Mouse (Mus musculus) bone marrow, adult 2 months (tissue): ENCODE measurements around the gene B3galt1. TPM values are rescaled to one million over a fixed set of nuclear protein-coding genes. Genes with fewer than 3 reads are reported as not detected.

Experiments used
- H3K27ac ChIP-seq: fragments of 200-500 bp; 2 replicates; pipeline ENCODE4 v1.5.1; 2012; ENCODE audit warnings: low read depth, mild to moderate bottlenecking, control low read depth, inconsistent platforms, low read length; ENCODE audit not compliant: control insufficient read depth, poor library complexity, insufficient read depth
- H3K4me1 ChIP-seq: fragments of 200-500 bp; 2 replicates; pipeline ENCODE4 v1.6.1; 2011; ENCODE audit warnings: low read length; ENCODE audit not compliant: control insufficient read depth, insufficient read depth
- H3K4me3 ChIP-seq: fragments of 200-500 bp; replicated peaks from 2 replicates; pipeline ENCODE3; 2011; ENCODE audit warnings: mild to moderate bottlenecking, low read depth, low read length, control low read depth; ENCODE audit not compliant: control insufficient read depth
- CTCF ChIP-seq: fragments of 200-500 bp; IDR thresholded peaks from 2 replicates; pipeline ENCODE4 v1.5.1; 2011; ENCODE audit warnings: low read length, control low read depth; ENCODE audit not compliant: control insufficient read depth, insufficient read depth
- POLR2A ChIP-seq: fragments of 200-500 bp; IDR thresholded peaks from 2 replicates; pipeline ENCODE4 v1.6.1; 2011; ENCODE audit warnings: low read depth, mild to moderate bottlenecking, control low read depth, low read length, borderline replicate concordance; ENCODE audit not compliant: control insufficient read depth
- WGBS: fragments of 180-500 bp; shearing (Covaris S2); methylation state at CpG from one replicate; pipeline ENCODE4 v1.1.7; 2018; 5-methylcytosine and 5-hydroxymethylcytosine counted together
- polyA plus RNA-seq: library from polyadenylated mRNA; stranded (reverse); fragments of >200 nt; gene quantifications from 2 replicates; pipeline ENCODE4 v1.2.4, GENCODE M21; 2011; ENCODE audit warnings: low replicate concordance; ENCODE audit not compliant: missing spikeins, insufficient read depth, insufficient read length

Gene B3galt1
- polyA plus RNA-seq, 1 experiment = 0.40 TPM

- no peaks in the 10 kb centered on the region for H3K4me1 ChIP-seq
These were observed 338.1 kb downstream of the B3galt1 start for GRCm38 (mm10) chr2:67903769-67904168.

DNA sequence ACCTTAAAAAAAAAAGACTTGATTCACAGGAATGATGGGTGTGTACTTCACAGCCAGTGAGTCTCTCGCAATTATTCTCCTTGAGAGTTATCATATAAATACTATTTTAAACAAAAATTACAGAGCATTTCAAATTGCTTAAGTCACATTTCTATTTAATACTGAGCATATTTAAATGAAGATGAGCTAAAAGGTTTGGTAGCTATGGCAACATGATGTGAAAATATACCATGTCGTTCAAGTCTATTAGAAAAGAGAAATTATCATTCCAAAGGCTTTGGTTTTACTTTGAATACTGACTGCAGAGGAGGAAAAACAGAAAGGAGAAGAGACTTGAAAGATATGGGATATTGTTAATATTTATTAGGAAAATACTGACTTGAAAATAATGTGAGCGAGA, 366.3 kb downstream of the B3galt1 start:
- no peak overlapping the region for H3K4me3 ChIP-seq
- TF ChIP-seq CTCF = no peak
- no peak for TF ChIP-seq POLR2A
- no peak overlapping the region for H3K27ac ChIP-seq
- WGBS = 80% methylated on average over 3 of the region's 3 CpGs
- H3K4me1 ChIP-seq = no peaks in the 10 kb centered on the region

More at GRCm38 (mm10) chr2:67903769-67904168, 338.1 kb downstream of the B3galt1 start:
- Histone ChIP-seq H3K27ac (no peak overlapping the region), H3K4me3 (no peak overlapping the region)
- 65% methylated on average over 1 of the region's 1 CpGs for WGBS
- TF ChIP-seq CTCF = no peak
- no peak for TF ChIP-seq POLR2A

DNA sequence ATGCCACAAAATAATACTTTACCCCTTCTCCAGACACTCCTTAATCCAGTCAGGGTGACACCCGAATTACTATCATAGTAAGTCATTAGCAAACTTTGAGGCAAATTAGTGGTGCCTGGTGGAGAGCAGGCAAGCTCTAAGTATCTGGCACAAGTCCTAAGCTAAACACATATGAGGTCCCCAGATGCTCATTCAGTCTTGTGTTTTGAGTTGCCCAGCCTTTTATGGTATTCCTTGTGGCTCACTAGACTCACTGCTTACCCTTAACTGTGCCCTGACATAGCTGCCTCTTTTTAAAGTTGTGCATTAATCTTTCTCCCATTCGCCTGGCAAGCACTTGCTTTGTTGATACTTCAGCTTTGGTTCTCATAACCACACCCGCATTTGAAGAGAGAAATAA, 382.7 kb downstream of the B3galt1 start:
- Histone ChIP-seq H3K27ac (no peak overlapping the region), H3K4me1 (no peaks in the 10 kb centered on the region), H3K4me3 (no peak overlapping the region)
- WGBS = 77% methylated on average over 3 of the region's 3 CpGs
- TF ChIP-seq CTCF (no peak), POLR2A (no peak)

DNA sequence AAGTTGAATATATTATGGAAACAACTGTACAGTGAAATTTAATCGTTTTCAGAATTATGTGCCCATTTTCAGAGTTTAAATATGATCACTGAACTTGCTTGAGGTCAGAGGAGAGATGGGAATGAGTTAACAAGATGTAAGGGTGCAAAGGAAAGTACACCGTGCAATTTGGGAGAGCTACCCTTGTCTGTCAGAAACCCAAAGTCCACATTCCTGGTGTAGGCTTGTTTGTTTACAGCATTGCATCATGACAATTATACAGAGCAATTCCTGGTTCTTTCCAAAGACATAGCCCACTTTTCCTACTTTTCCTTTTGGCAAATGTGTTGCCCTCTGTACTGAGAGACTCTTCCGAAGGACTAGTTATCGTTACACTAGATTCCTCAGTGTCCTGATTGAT, 390.5 kb downstream of the B3galt1 start:
- H3K4me1 ChIP-seq = no peaks in the 10 kb centered on the region
- WGBS = 79% methylated on average over 4 of the region's 4 CpGs
- H3K27ac ChIP-seq = no peak overlapping the region
- H3K4me3 ChIP-seq = no peak overlapping the region
- TF ChIP-seq CTCF = no peak
- TF ChIP-seq POLR2A = no peak

DNA sequence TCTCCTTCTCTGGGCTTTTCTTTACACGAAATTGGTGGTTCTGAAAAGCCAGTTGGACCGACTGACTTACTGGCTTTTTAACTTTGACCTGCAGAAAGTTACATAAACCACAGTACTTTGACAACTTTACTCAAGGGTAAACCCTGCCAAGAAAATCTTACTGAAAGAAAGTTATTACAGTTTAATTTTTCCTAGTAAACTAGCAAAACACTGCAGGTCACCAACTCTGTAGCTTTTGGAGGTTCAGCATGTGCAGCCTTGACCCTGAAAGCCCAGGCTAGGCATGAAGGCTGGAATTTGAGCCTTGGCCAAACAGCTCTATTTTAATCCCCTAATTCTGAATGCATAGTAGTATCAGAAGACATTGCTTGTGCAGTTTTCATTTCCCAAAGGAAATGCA, 391.9 kb downstream of the B3galt1 start:
- no peak overlapping the region for H3K4me3 ChIP-seq
- no peaks in the 10 kb centered on the region for H3K4me1 ChIP-seq
- H3K27ac ChIP-seq = no peak overlapping the region
- 67% methylated on average over 2 of the region's 2 CpGs for WGBS
- TF ChIP-seq CTCF (no peak), POLR2A (no peak)

- Histone ChIP-seq H3K4me1 (no peaks in the 10 kb centered on the region), H3K27ac (no peak overlapping the region), H3K4me3 (no peak overlapping the region)
- 37% methylated on average over 2 of the region's 2 CpGs for WGBS
- TF ChIP-seq CTCF (no peak), POLR2A (no peak)
These were observed 395.0 kb downstream of the B3galt1 start for GRCm38 (mm10) chr2:67960711-67961110.

DNA sequence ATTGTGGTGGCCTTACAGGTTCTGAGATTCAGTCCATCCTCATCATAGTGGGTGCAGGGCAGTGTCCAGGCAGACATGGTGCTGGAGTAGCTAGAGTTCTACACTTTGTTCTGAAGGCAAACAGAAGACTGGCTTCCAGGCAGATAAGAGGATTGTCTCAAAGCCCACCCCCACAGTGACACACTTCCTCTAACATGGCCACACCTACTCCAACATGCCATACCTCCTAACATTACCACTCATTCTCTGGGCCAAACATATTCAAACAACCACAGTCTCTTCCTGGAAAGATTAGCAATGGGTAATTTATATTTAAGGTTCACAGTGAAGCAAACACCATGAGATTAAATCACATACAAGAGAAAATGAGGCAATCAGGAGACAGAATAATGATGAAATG, 403.1 kb downstream of the B3galt1 start:
- no peak overlapping the region for H3K27ac ChIP-seq
- no peak overlapping the region for H3K4me3 ChIP-seq
- no peaks in the 10 kb centered on the region for H3K4me1 ChIP-seq
- no peak for TF ChIP-seq CTCF
- TF ChIP-seq POLR2A = no peak

DNA sequence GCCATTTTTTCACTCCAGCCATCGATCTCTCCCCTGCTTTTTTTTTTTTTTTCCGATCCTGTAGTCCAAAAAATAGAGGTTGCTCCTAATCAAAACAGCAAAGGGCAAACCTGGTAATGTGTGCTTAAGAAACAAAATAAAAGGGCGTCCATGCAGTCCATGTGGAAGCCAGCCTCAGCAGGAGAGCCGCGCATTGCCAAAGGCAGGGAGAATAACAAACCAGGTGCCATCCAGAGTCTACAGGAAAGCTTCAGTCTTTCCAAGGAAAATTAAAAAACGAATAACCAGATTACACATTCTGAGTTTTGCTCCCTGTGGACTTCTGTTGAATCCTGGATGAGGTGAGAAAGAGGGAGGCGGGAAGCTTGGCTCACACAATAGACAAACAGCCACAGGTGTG, 405.4 kb downstream of the B3galt1 start:
- WGBS = 70% methylated on average over 7 of the region's 7 CpGs
- TF ChIP-seq CTCF (no peak), POLR2A (no peak)
- Histone ChIP-seq H3K27ac (no peak overlapping the region), H3K4me3 (no peak overlapping the region), H3K4me1 (no peaks in the 10 kb centered on the region)

- TF ChIP-seq POLR2A (no peak), CTCF (no peak)
- 83% methylated on average over 6 of the region's 6 CpGs for WGBS
- no peaks in the 10 kb centered on the region for H3K4me1 ChIP-seq
- H3K27ac ChIP-seq = no peak overlapping the region
- H3K4me3 ChIP-seq = no peak overlapping the region
These were observed 405.9 kb downstream of the B3galt1 start for GRCm38 (mm10) chr2:67971576-67971975.
